Mouse (Mus musculus) adrenal gland, adult 8-10 months (tissue): Measurements from ENCODE around the gene Upp2. TPM values are rescaled to one million over a fixed set of nuclear protein-coding genes. Genes with fewer than 3 reads are reported as not detected.
A peak's percentile ranks its signal among the peaks of the same experiment; 100 is the strongest.

ENCODE experiments used
- DNase-seq: peaks from one replicate; pipeline ENCODE4 v3.0.0; 2022
- total RNA-seq, 4 experiments: library from RNA; stranded (reverse); gene quantifications; 2 replicates each; pipeline ENCODE4 v1.2.4; 2022

Upp2 gene
- total RNA-seq, 4 experiments from 2014 or later: 11.2 to 25.6 (median 20.1) TPM

DNA sequence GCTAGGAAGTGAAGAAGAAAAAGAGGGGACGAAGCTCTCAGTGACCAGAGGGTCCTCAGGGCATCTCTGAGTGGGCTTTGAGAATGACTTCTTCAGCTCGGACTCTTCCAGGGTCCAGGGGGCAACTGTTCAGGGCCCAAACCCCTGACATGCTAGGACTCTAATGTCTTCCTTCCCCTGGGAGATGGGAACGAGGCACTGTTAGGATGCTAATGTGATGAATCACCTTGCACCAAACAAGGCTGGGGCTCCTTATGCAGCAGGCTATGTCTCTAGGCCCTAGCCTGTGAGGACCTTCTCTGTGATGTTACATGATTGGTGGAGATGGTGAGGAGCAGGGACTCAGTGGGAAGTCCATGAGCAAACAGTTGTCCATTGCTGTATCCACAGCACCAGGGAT lies 114.3 kb downstream of the Upp2 start:
- no peak for DNase-seq

- DNase-seq: no peak
Measured at GRCm38 (mm10) chr2:58697501-58697900, 130.4 kb downstream of the Upp2 start.

DNA sequence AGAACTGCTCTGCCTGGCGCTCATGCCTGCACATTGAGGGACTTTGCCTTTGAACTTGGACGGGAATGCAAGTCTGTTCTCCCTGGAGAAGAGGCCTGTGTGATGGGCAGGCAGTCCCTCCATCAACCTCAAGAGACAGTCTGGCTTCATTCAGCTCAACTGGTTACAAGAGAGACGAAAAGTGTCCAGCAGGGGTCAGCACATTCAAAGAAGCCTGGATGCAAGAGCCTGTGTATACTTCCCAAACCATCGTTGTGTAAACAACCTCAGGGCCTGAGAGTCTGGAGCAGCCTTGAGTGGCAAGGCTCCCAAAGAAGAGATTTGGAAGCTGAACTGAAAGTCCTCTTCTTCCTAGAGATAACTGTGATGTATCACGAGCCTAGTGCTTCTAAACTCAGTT lies 132.8 kb downstream of the Upp2 start:
- peak; percentile 55 for DNase-seq

DNA sequence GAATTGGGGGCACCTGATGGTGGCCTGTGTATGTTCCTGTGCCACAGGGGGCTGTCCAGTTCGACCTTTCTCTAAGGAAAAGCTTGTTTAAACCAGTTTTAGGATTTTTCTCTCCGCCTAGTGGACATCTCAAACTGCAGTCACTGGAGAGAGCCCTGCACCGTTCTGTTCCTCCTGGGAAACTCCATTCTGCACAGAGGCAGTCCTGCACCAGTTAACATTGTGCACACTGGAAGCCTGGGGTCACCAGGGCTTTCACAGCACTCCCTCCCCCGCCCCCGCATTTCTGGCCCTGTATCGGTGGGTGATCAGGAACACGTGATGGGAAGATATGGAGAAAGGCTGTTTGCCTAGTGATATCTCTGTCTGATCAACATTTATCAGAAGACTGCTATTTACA lies 133.3 kb downstream of the Upp2 start:
- DNase-seq: no peak

- DNase-seq: no peak
Measured at GRCm38 (mm10) chr2:58701627-58702026, 134.5 kb downstream of the Upp2 start.

DNA sequence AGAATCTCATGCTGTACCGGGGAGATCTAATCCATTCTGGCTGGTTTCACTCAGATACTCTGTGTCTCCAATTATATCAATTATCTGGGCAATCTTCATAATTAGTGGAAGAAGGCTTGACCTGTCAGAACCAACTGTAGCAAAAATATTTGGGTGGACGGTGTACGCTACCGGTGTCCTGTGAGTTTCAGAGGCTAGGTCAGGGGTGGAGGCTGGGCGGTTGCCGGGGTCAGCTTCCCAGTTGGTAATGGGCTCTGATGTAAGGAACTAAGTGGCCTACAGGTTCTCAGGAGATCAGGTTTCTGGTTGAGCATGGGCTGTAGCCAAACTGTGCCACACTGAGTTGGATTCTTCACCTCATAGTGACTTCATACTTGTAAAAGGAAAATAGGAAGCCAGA lies 136.1 kb downstream of the Upp2 start:
- no peak for DNase-seq

- no peak for DNase-seq
Measured at GRCm38 (mm10) chr2:58703646-58704045, 136.5 kb downstream of the Upp2 start.

DNA sequence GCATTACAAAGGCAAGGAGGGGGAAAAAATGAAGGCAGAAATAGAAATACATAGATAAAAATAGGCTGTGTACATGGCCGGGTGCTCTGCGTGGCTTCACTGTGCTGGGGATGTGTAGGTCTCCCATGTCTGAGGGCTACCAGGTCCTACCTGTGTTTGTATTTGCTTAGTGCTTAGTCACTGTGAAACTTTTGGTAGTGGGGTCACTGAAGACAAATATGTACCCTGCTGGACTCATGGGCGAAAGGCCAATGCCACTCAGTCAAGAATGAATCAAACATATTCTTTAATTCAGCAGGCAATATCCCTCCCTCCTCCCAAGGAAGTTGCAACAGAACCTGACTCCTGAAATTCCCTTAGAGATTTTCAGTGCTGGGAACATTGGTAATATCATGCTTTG lies 137.5 kb downstream of the Upp2 start:
- DNase-seq: no peak

DNA sequence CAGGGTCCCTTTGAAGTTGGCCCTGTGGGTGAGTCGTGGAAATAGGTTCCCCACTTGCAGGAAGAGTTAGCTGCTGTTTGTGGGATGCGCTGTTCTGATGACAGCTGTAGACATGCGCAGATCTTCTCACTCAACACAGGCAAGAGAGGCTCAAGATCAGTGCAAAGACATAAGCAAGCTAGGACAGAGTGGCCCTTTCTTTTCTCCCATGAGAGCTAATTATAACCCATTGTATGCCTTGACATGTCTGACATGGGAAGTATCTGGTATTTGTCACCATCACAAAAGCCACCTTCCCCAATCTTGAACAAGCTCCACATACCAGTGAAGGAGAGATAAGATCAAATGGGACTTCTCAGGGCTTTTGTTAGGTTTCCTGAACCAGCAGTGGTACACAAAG lies 140.6 kb downstream of the Upp2 start:
- no peak for DNase-seq

DNA sequence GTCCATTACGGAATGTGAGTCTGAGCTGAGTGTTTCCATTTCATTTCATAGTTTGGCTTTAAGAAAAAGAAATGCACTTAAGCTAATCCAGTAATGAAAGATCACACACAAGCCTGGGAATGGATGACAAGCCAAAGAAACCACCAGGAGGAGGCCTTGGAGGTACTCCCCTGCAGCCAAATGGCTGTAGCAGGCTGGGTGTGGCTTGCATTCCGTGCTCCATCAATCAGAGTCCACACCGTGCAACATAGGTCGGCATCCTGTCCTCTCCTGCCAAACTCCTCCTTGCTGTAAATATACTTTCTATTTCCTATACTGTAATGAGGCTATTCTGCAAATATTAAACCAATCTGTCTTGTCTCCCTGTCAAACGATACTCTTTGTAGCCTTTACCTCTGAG lies 143.1 kb downstream of the Upp2 start:
- DNase-seq: no peak

DNA sequence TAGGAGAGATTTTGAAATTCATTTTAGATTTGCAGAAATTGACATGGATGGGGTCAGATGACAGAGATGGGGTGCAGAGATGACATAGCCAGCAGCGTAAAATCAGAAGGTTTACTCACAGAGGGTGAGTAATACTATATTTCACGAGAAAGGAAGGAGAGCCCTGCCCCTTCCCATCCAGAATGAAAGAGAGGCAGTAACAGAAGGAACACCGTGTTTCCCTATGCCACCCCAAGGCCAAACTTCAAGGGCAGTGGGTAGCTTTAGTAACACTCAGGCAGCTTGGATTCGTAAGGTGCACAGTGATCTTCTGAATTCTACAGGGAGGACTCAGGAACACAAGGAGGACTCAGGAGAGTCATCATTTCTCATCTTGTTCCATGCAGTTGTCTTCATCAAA lies 144.0 kb downstream of the Upp2 start:
- DNase-seq: no peak

DNA sequence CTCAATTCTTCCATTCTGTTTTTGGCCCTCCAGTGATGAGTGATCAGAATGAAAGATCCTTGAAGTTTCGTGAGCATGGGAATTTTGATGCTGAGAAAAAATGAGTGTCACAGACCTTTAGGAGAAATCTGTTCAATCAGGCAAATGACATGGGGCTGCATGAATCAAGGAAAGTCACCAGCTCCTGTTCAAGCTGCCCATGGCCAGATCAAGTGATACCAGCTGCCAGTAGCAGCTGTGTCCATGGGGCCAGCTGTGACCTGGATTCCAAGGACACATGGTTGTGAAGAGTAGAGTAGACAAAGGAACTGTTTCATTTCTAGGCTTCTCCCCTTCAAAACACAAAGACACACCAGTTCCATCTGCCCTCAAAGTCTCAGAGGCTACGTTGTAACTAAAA lies 144.4 kb downstream of the Upp2 start:
- no peak for DNase-seq

DNA sequence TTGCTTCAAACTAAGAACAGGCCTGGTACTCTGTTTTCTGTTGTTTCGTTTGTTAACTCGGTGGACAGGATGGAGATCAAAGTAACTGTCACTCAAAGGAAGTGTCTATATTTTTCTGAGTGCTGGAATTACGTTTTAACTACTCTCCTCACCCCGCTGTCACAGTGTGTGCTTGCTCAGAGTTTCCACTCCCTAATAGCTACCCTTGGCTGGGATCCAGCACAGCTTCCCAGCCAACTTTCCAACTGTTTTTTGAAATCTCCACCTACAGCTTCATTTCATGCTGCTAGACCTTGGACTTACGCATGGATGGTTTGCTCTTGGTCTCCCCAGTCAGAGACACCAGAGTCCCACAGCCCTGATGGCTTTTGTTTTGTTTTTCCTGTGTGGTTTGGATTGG lies 144.8 kb downstream of the Upp2 start:
- DNase-seq: peak; percentile 54

- DNase-seq: no peak
Measured at GRCm38 (mm10) chr2:58717898-58718297, 150.8 kb downstream of the Upp2 start.

DNA sequence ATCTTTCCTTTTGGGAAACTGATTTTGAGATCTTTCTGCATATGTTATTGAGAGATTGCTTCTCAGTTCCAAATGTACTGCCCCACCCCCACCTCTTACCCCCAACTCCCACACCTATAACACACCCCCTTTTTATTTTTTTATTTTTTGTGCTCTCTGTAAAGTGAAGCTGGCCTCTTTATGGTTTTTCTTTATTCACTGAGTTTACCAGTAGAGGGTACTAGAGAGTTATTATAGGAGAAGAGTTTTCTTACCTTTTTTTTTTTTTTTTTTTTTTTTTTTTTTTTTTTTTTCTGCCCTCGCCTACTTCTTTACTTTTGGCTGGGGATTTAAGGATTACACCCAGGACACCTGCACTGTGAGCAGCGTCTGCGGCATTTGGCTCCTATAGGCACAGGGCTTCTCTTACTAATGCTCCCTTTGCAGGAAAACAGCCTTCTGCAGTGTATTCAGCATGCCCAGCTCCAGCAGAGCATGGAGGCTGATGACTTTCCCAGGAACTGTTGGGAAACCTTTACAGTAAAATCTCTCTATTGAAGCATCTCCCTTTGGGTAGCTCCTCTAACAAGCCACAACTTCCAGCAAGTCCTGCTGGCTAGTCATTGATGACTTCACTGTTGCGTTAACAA lies 170.2 kb downstream of the Upp2 start:
- DNase-seq: no peak

DNA sequence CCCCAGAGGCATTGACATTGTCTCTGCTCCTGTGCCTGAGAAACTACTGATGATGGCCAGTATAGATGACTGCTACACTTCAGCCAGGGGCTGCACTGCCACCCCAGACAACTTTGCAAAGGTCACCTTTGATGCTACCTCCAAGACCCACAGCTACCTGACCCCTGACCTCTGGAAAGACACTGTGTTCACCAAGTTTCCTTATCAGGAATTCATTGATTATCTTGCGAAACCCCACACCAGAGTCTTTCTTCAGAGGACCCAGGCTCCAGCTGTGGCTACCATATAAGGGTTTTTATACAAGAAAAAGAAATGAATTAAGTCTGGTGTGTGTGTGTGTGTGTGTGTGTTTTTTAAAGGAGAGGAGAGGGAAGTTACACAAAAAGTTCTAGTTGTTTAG lies 174.1 kb downstream of the Upp2 start:
- no peak for DNase-seq

- no peak for DNase-seq
Measured at GRCm38 (mm10) chr2:58742026-58742425, 174.9 kb downstream of the Upp2 start.

DNA sequence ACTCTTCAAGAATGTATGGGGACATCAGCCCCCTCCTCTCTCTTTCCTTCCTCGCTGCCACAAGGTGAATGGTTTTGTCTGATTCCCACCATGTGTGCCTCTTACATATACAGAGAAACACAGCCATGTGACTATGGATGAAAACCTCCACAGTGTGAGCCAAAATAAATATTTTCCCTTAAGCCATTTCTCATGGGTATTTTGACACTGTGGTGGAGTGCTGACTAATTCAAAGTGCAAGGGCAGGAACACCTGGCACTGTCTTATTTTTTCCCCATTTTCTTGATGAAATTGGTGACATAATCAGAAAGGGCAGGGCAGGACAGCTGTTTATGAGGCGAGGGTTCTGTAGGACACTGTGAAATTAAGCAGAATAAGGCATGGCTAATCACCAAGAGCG lies 176.3 kb downstream of the Upp2 start:
- DNase-seq: no peak

GRCm38 (mm10) chr2:58747483-58748229 lies 180.6 kb downstream of the Upp2 start:
- no peak for DNase-seq

GRCm38 (mm10) chr2:58748296-58748695 lies 181.2 kb downstream of the Upp2 start:
- DNase-seq: no peak

DNA sequence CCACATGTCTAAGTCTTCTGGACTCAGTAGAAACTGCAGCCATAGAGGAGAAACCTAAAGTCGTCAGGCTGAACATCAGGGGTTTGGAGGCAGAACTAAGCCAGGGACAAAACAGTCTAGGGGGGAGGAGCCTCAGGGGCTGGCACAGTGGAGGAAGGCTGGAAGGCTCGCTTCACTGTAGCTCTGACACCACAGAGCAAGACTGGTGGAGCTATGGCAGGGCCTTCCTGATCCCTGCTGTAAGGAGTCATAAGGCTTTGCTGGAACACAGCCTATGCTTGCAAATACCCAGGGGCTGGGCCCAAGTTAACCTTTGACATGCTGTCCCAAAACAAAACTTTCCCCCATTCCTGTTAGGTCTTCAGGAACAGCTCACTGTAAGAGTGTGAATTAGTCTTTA lies 185.8 kb downstream of the Upp2 start:
- DNase-seq: no peak

DNA sequence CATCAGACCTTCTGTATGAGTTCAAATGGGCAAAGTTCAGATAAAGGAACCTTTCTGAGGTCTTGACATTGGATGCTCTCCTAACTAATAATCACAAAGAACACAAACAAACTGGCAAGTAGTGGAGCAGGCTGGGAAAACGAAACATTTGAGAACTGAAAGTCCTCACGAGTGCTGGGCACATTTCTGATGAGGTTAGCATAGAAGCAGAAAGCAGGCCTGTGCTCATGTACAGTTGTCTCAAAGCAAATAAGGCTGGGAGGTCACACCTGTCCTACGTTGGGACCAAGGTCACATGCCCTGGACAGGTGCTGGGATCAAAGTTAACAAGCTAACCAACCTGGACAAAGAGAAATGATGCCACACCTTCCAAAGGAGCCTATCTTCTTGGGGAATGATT lies 187.6 kb downstream of the Upp2 start:
- no peak for DNase-seq

GRCm38 (mm10) chr2:58758081-58758480 lies 191.0 kb downstream of the Upp2 start:
- no peak for DNase-seq

DNA sequence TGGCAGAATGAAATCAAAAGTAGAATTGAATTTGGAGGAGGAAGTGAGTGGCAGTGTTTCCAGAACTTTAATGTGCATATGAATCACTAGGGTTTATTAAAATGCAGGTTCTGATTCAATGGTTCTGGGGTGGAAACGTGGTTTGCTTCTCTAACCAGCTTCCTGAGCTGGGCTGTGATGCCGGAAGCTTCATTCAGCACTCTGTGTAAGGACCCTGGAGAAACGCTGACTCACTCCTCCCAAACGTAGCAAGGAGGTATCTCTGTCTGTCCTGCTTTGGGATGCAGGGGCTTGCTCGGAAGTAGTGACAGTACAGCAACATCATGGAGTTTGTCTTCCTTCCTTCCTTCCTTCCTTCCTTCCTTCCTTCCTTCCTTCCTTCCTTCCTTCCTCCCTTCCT lies 192.6 kb downstream of the Upp2 start:
- no peak for DNase-seq

DNA sequence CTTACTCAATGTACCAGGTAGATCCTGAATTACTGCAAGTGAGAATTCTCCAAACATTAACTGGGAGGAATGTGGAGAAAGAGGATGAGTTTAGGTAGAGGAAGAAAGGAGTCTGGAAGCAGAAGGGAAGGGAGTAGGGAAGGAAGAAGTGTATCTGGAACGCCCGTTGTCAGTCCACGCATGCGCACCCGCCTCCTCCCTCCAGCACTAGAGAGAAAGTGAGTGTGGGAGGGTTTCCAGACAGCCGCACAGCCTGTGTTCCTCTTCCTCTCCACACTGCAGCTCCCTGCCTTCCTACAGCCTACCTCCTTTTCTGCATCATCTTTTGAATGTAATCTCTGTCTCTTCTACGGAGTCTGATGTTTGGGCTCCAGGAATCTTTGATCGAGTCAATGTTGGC lies 198.0 kb downstream of the Upp2 start:
- no peak for DNase-seq
